Mouse (Mus musculus) CH12.LX (cell line): ENCODE measurements at regions not wholly inside any gene's neighbourhood (a gene's known extent, or its start where the extent isn't known, plus 50 kb on each side); places are given as distances from the start of the nearest gene placed in this dataset.

Experiments used
- BHLHE40 ChIP-seq: IDR thresholded peaks from 2 replicates; pipeline ENCODE4 v1.6.1; 2011; ENCODE audit warnings: mild to moderate bottlenecking, low read depth, low read length, improper control_type of control experiment
- CHD1 ChIP-seq: IDR thresholded peaks from 2 replicates; pipeline ENCODE4 v1.6.1; 2012; ENCODE audit warnings: low read depth, low read length, improper control_type of control experiment, inconsistent platforms
- CTCF ChIP-seq, 2 experiments: IDR thresholded peaks in 1 of 2; conservative IDR thresholded peaks in 1 of 2; 2 replicates each; pipeline ENCODE4 v1.5.1; 2011 to 2012; ENCODE audit warnings: low read depth in 2 of 2, low read length in 2 of 2, improper control_type of control experiment in 1 of 2, inconsistent platforms in 1 of 2, mild to moderate bottlenecking in 1 of 2, moderate library complexity in 1 of 2
- ELF1 ChIP-seq: IDR thresholded peaks from 2 replicates; pipeline ENCODE4 v1.6.1; 2014; ENCODE audit warnings: low read depth, mild to moderate bottlenecking, inconsistent platforms, low read length, improper control_type of control experiment
- EP300 ChIP-seq: IDR thresholded peaks from 2 replicates; pipeline ENCODE4 v1.6.1; 2011; ENCODE audit warnings: low read length, improper control_type of control experiment
- KAT2A ChIP-seq: IDR thresholded peaks from 2 replicates; pipeline ENCODE4 v1.6.1; 2012; ENCODE audit warnings: low read length, improper control_type of control experiment, inconsistent platforms; ENCODE audit not compliant: insufficient replicate concordance
- MAFK ChIP-seq: IDR thresholded peaks from 2 replicates; pipeline ENCODE4 v1.6.1; 2011; ENCODE audit warnings: low read length, improper control_type of control experiment; ENCODE audit not compliant: insufficient replicate concordance
- MYC ChIP-seq: IDR thresholded peaks from 2 replicates; pipeline ENCODE4 v1.6.1; 2011; ENCODE audit warnings: low read depth, mild to moderate bottlenecking, improper control_type of control experiment, low read length
- POLR2A ChIP-seq: IDR thresholded peaks from 2 replicates; pipeline ENCODE4 v1.6.1; 2011; ENCODE audit warnings: low read depth, mild to moderate bottlenecking, improper control_type of control experiment, low read length
- RAD21 ChIP-seq: IDR thresholded peaks from 2 replicates; pipeline ENCODE4 v1.6.1; 2011; ENCODE audit warnings: low read depth, mild to moderate bottlenecking, low read length, improper control_type of control experiment, moderate library complexity
- TBP ChIP-seq: conservative IDR thresholded peaks from 2 replicates; pipeline ENCODE4 v1.6.1; 2011; ENCODE audit warnings: low read depth, low read length, improper control_type of control experiment
- USF1 ChIP-seq: IDR thresholded peaks from 2 replicates; pipeline ENCODE4 v1.6.1; 2014; ENCODE audit warnings: low read depth, mild to moderate bottlenecking, inconsistent platforms, low read length, improper control_type of control experiment

DNA sequence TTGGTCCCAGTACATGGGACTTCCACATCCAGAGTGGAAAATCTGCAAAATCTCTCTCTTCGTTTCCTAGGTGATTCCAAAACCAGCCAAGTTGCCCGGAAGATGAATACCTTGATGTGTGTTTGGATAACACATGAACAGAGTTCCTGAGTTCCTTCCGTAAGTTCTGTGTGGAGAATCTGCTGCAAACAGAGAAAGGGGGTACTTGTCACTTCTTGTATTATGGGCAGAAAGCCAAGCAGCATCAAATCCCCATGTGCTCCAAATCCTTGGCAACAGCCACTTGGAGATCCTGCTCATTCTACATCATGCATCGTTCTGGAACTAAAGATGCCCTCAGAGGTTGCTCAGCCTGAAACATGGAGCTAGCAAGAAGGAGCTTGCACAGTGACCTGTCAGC lies 111.1 kb upstream of the Irx5 start:
- no peak for TF ChIP-seq CTCF (conservative IDR thresholded peaks at IDR 0.05 in 1 of 2, IDR thresholded peaks at IDR 0.05 in 1 of 2; ENCODE audit: low read depth in 2 of 2, low read length in 2 of 2)
- no peak for TF ChIP-seq RAD21
- no peak for TF ChIP-seq ELF1
- no peak for TF ChIP-seq MAFK
- no peak for TF ChIP-seq BHLHE40
- TF ChIP-seq MYC = no peak
- TF ChIP-seq POLR2A = no peak
- TF ChIP-seq KAT2A = no peak
- no peak for TF ChIP-seq EP300
- no peak for TF ChIP-seq CHD1
- no peak for TF ChIP-seq USF1
- TF ChIP-seq TBP = no peak
